Mouse (Mus musculus): ENCODE data around the gene Mrps11. TPM values are rescaled to one million over a fixed set of nuclear protein-coding genes. Genes with fewer than 3 reads are reported as not detected.

Mrps11 gene
- total and polyA plus RNA-seq, 3 experiments = 68.3 to 94.6 (median 75.1) TPM

DNA sequence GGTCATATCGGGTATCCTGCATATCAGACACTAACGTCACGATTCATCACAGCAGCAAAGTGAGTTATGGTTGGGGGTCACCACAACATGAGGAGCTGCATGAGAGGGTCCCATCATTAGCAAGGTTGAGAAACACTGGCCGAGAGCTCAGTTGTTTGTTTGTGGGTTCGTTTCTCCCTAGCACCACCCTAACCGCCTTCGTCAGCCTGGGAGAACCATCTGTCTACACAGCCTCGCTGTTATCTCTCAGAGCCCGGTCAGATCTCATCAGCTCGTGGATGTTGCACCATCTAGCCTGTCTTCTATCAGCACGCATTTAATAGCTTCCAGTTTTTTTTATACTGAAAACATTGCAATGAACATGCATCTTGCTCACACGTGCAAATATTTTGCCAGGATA is 35.4 kb downstream of the Mrps11 start:
- Histone ChIP-seq H3K36me3 (replicated peaks in 1 of 2; ENCODE audit: control insufficient read depth in 1 of 2, insufficient read depth in 1 of 2, low read length in 1 of 2) (peaks cover 11 to 32% of the 10 kb centered on the region in 2 experiments), H3K9ac (ENCODE audit: insufficient read depth, low read depth) (no peak overlapping the region), H3K27ac (ENCODE audit: insufficient read depth, low read depth) (no peak overlapping the region), H3K4me2 (ENCODE audit: insufficient read depth, low read depth, poor library complexity, severe bottlenecking) (no peak overlapping the region), H3K4me3 (replicated peaks in 1 of 3; ENCODE audit: low read depth in 2 of 3, low read length in 2 of 3, poor library complexity in 1 of 3) (no peak overlapping the region), H3K4me1 (ENCODE audit: control insufficient read depth in 1 of 2, insufficient read depth in 2 of 2) (no peaks in the 10 kb centered on the region), H3K9me3 (replicated peaks; ENCODE audit: low read length) (no peaks in the 10 kb centered on the region), H3K27me3 (replicated peaks) (no peaks in the 10 kb centered on the region), H3K79me2 (replicated peaks; ENCODE audit: control insufficient read depth, extremely low read depth, insufficient read depth, poor library complexity, severe bottlenecking) (no peaks in the 10 kb centered on the region)
- dilution Hi-C loops (cut with MboI; ENCODE audit: extremely low pct_ligation_motif_present, extremely low pct_unique_long_range_greater_than_20kb, low sequenced_read_pairs) (no loop called here), in situ Hi-C loops (cut with MboI; ENCODE audit: low pct_ligation_motif_present, low pct_unique_long_range_greater_than_20kb, low sequenced_read_pairs) (no loop called here)
- DNase-seq (ENCODE audit: extremely low read depth) = no peak
- TF ChIP-seq MYC (IDR thresholded peaks at IDR 0.05; ENCODE audit: low read depth, low read length) (no peak), POLR2AphosphoS2 (IDR thresholded peaks at IDR 0.05; ENCODE audit: low read depth, low read length) (no peak), MEF2A (IDR thresholded peaks at IDR 0.05; ENCODE audit: borderline replicate concordance, low read depth, low read length) (no peak), MAZ (IDR thresholded peaks at IDR 0.05; ENCODE audit: low read depth, low read length) (no peak), ZNF384 (IDR thresholded peaks at IDR 0.05; ENCODE audit: low read depth, low read length) (no peak), IRF4 (IDR thresholded peaks at IDR 0.05; ENCODE audit: low read depth, low read length) (no peak), UBTF (IDR thresholded peaks at IDR 0.05; ENCODE audit: low read depth, low read length) (no peak), USF1 (IDR thresholded peaks at IDR 0.05; ENCODE audit: low read depth, low read length) (no peak), PAX5 (IDR thresholded peaks at IDR 0.05; ENCODE audit: low read length) (no peak), HCFC1 (IDR thresholded peaks at IDR 0.05; ENCODE audit: low read depth, low read length) (no peak), RCOR1 (conservative IDR thresholded peaks at IDR 0.05; ENCODE audit: low read depth, low read length) (no peak), ZC3H11A (IDR thresholded peaks at IDR 0.05; ENCODE audit: low read depth, low read length) (no peak), MXI1 (IDR thresholded peaks at IDR 0.05; ENCODE audit: low read depth, low read length) (no peak), ELF1 (IDR thresholded peaks at IDR 0.05; ENCODE audit: low read depth, low read length) (no peak), EP300 (IDR thresholded peaks at IDR 0.05; ENCODE audit: low read length) (no peak), ZMIZ1 (IDR thresholded peaks at IDR 0.05; ENCODE audit: low read depth, low read length) (no peak), E2F4 (IDR thresholded peaks at IDR 0.05; ENCODE audit: insufficient replicate concordance, low read depth, low read length) (no peak), NELFE (IDR thresholded peaks at IDR 0.05; ENCODE audit: low read depth, low read length) (no peak), TCF12 (IDR thresholded peaks at IDR 0.05; ENCODE audit: low read depth, low read length) (no peak), KAT2A (IDR thresholded peaks at IDR 0.05; ENCODE audit: insufficient replicate concordance, low read length) (no peak)

DNA sequence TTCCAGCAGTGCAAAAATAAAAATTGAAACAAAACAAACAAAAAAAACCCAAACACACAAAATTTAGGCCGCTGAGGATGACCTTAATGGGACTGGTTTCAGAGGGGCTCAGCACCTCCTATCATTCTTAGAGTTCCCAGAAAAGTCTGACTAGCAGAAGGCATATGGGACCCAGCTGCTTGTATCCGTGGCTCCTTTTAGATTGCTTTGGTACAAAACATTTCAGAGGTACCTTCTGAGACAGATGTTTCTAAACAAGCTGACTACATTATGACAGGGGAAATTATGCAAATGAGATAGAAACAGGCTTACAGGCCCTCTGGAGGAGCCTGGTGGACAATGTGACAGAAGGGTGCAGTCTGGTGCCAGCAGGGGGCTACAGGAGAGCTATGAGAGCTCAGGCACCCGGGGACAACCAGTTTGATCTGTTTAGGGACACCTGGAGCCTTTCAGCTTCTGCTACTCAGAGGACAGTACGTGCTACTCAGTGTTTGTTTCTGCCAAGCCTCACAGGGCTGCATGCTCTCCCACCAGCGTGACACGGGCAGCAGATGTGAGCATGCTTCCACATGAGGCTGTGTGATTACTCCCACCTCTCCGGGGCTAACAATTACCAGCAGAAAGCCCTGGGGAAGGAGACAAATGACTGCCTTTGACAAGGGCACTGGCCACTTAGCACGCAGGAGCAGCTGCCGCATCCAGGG is 43.9 kb downstream of the Mrps11 start:
- Histone ChIP-seq H3K4me3 (replicated peaks in 1 of 3; ENCODE audit: low read depth in 2 of 3, low read length in 2 of 3, poor library complexity in 1 of 3) (no peak overlapping the region), H3K9me3 (replicated peaks; ENCODE audit: low read length) (no peaks in the 10 kb centered on the region), H3K4me2 (ENCODE audit: insufficient read depth, low read depth, poor library complexity, severe bottlenecking) (no peak overlapping the region), H3K9ac (ENCODE audit: insufficient read depth, low read depth) (no peak overlapping the region), H3K27ac (ENCODE audit: insufficient read depth, low read depth) (no peak overlapping the region), H3K36me3 (replicated peaks in 1 of 2; ENCODE audit: control insufficient read depth in 1 of 2, insufficient read depth in 1 of 2, low read length in 1 of 2) (peaks cover 33 to 79% of the 10 kb centered on the region in 2 experiments), H3K27me3 (replicated peaks) (no peaks in the 10 kb centered on the region), H3K4me1 (ENCODE audit: control insufficient read depth in 1 of 2, insufficient read depth in 2 of 2) (peaks cover 4 to 6% of the 10 kb centered on the region in 2 experiments; a peak in 2 of 4 replicates), H3K79me2 (replicated peaks; ENCODE audit: control insufficient read depth, extremely low read depth, insufficient read depth, poor library complexity, severe bottlenecking) (no peaks in the 10 kb centered on the region)
- peak; percentile 61 for DNase-seq (ENCODE audit: extremely low read depth)
- in situ Hi-C loops (cut with MboI; ENCODE audit: low pct_ligation_motif_present, low pct_unique_long_range_greater_than_20kb, low sequenced_read_pairs) (no loop called here), dilution Hi-C loops (cut with MboI; ENCODE audit: extremely low pct_ligation_motif_present, extremely low pct_unique_long_range_greater_than_20kb, low sequenced_read_pairs) (no loop called here)
- no peak for TF ChIP-seq ZNF384 (IDR thresholded peaks at IDR 0.05; ENCODE audit: low read depth, low read length)
- no peak for TF ChIP-seq TBP (conservative IDR thresholded peaks at IDR 0.05; ENCODE audit: low read depth, low read length)
- TF ChIP-seq MEF2A (IDR thresholded peaks at IDR 0.05; ENCODE audit: borderline replicate concordance, low read depth, low read length) = no peak
- TF ChIP-seq EP300 (IDR thresholded peaks at IDR 0.05; ENCODE audit: low read length) = 0 out of 2 replicates have a peak, but pooled peaks have one; percentile 14
- no peak for TF ChIP-seq ZC3H11A (IDR thresholded peaks at IDR 0.05; ENCODE audit: low read depth, low read length)
- TF ChIP-seq SMC3 (IDR thresholded peaks at IDR 0.05; ENCODE audit: low read depth, low read length) = peak; percentile 49
- TF ChIP-seq KAT2A (IDR thresholded peaks at IDR 0.05; ENCODE audit: insufficient replicate concordance, low read length) = no peak
- TF ChIP-seq IRF4 (IDR thresholded peaks at IDR 0.05; ENCODE audit: low read depth, low read length) = no peak
- no peak for TF ChIP-seq MAX (IDR thresholded peaks at IDR 0.05; ENCODE audit: low read length)
- no peak for TF ChIP-seq ZKSCAN1 (IDR thresholded peaks at IDR 0.05; ENCODE audit: borderline replicate concordance, low read depth, low read length)
- TF ChIP-seq CTCF (conservative IDR thresholded peaks at IDR 0.05 in 1 of 2, IDR thresholded peaks at IDR 0.05 in 1 of 2; ENCODE audit: low read depth in 2 of 2, low read length in 2 of 2) = peak in 1 of 2 experiments; percentile 70; a peak in 2 of 4 replicates
- peak; percentile 11 for TF ChIP-seq RAD21 (IDR thresholded peaks at IDR 0.05; ENCODE audit: low read depth, low read length)
- TF ChIP-seq MYC (IDR thresholded peaks at IDR 0.05; ENCODE audit: low read depth, low read length) = no peak
- TF ChIP-seq GABPA (IDR thresholded peaks at IDR 0.05; ENCODE audit: insufficient replicate concordance, low read depth, low read length) = no peak
- TF ChIP-seq NELFE (IDR thresholded peaks at IDR 0.05; ENCODE audit: low read depth, low read length) = 0 out of 2 replicates have a peak, but pooled peaks have one; percentile 18
- TF ChIP-seq MAZ (IDR thresholded peaks at IDR 0.05; ENCODE audit: low read depth, low read length) = no peak
- TF ChIP-seq BHLHE40 (IDR thresholded peaks at IDR 0.05; ENCODE audit: low read depth, low read length) = no peak
- no peak for TF ChIP-seq SIN3A (IDR thresholded peaks at IDR 0.05; ENCODE audit: low read length)
- no peak for TF ChIP-seq NRF1 (IDR thresholded peaks at IDR 0.05; ENCODE audit: low read depth, low read length)
- TF ChIP-seq E2F4 (IDR thresholded peaks at IDR 0.05; ENCODE audit: insufficient replicate concordance, low read depth, low read length) = no peak
